Mouse (Mus musculus): ENCODE data around the gene Slc16a9.

The Slc16a9 gene

DNA sequence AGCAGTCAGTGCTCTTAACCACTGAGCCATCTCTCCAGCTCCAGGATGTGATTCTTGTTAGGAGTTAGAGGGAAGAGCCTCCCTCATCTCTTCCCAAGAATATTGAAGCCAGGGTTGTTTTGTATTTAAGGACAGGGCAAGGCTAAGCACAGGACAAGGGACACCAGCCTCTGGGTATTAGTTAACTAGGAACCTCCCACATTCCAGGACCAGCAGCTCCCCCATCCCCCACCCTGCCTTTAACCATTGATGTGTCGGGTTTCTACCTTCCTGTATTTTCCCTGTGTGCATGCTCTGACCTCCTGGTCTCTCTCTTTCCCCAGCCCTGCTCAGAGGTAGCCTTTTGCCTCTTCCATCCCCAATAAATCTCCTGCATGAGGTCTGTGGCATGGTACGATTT, 56.3 kb downstream of the Slc16a9 start:
- DNase-seq (ENCODE audit: low spot score), result no peak

DNA sequence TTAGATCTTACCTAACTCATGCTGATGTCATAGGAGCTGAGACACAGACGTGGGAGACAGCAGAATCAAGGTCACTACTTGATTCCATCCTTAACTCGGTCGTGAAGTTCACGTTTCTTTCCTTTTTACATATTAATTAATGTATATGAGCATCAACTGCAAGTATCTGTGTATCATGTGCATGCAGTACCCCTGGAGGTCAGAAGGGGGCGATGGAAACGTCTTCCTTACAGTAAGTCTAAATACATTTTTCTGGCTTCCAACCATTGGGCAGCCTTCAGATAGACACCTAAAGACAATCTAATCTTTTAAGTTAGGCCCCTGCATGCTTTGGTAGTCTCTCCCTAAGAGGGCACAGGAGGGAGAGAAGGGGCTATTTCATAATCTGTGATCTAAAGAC, 58.3 kb downstream of the Slc16a9 start:
- DNase-seq (ENCODE audit: low spot score), result no peak

GRCm38 (mm10) chr10:70305683-70306082, 60.8 kb downstream of the Slc16a9 start:
- DNase-seq (ENCODE audit: low spot score), result no peak

DNA sequence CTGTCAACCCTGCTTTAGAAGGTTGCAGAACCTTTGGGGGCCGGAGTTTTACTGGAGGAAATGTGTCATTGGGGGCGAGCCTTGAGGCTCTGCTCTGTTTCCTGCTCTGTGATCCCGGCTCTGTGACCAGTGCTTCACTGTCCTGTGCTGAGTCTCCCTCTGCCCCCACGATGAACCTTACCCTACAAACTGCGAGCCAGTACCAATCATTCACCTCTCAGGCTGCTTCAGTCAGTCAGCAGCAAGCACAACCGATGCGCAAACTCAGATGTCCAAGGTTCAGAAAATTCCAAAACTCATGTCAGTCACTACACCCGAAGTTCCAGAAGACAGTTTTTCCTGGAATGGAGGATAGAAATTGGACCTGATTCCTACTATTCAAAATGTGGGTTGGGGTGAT, 64.5 kb downstream of the Slc16a9 start:
- no peak for DNase-seq (ENCODE audit: low spot score)

DNA sequence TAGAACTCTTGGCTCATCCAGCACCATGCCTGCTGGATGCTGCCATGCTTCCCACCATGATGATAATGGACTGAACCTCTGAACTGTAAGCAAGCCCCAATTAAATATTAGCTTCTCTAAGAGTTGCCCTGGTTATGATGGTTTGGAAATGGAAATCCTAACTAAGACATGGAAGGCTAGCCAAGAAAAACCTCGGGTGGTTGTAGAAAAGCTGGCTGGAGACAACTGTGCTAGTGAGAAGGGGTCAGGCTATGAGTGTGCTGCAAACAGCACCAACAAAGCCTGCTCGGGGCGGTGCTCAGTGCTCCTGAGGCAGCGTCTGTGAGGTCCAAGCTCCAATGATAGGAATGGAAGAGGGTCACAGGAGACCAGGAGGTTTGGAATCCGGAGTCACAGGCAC, 65.7 kb downstream of the Slc16a9 start:
- no peak for DNase-seq (ENCODE audit: low spot score)

DNA sequence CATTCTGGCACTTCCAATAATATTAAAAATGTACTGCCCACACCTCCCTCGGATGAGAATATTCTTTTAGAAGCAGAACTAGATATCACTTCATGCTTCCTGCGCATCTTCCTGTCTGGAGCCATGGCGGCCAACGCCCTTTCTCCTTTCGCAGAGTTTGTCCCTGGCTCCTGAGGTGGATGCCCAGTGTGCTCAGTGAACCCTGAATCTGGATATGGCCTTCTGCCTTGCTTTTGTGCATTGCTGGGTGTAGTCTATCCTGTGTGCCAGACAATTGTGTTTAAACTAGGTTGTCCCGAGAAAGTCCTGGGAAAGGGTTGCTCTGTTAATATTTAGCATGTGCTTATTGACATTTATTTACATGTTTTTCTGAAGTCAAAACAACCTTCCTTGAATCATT, 71.0 kb downstream of the Slc16a9 start:
- no peak for DNase-seq (ENCODE audit: low spot score)

- no peak for DNase-seq (ENCODE audit: low spot score)
Measured at GRCm38 (mm10) chr10:70316856-70317255, 72.0 kb downstream of the Slc16a9 start.

- no peak for DNase-seq (ENCODE audit: low spot score)
Measured at GRCm38 (mm10) chr10:70317394-70317965, 72.6 kb downstream of the Slc16a9 start.

GRCm38 (mm10) chr10:70318630-70319029, 73.7 kb downstream of the Slc16a9 start:
- DNase-seq (ENCODE audit: low spot score), result peak; percentile 89

DNA sequence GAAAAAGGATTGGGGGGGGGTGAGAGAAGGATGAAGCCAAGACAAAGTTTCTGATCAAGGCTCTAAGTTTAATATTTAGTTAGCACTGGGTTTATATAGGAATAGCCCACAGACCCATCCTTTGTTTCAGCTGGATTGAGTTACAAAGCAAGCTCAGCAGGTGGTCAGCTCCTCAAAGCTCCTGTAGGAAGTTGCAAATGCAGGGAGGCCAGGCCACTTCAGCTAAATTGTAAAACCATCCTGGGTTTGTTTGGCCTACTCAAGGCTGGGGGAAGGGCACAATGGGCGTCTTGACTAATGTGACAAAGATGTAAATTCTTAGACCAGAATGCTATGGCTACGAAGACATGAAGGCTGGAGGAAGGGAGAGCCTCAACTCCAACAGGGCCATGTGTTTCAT, 80.6 kb downstream of the Slc16a9 start:
- no peak for DNase-seq (ENCODE audit: low spot score)

DNA sequence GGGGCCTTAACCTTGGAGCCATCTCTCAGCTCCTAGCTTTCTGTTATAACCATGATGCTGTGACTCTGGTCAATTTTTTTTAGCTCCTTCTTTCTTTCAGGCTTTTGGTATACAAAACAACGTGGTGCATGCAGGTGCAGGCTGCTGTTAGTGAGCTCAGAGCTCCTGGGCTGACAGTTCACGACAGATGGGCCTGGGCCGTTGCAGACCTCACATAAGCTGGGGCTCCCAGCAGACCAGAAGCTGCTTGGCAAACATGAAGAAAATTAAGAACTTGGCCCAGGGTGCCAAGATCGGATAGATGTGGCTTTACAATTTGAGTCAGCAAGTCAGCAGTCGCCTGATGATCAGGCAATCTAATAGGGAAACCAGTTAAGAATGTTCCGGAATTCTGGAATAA, 82.4 kb downstream of the Slc16a9 start:
- DNase-seq (ENCODE audit: low spot score), result no peak

- DNase-seq (ENCODE audit: low spot score), result peak; percentile 11
Measured at GRCm38 (mm10) chr10:70328139-70328538, 83.2 kb downstream of the Slc16a9 start.

Measured in MN1 (cell line).